17 mouse cellular contexts compared by ENCODE assay signal in genomic region chr2:48733936-48734335, GRCm38 (mm10).
"Had no signal": no experiment of that assay in that cellular context is flagged by ENCODE, and none has a peak within 500 bp of the region (broad histone marks: within the 10 kb centered on the region; RNA-seq: fewer than 3 reads in every experiment).

No protein-coding gene starts in this region.

- H3K27me3 ChIP-seq: limb, embryonic 13.5 days; liver, embryonic 12.5 days; liver, embryonic 15.5 days; midbrain, embryonic 12.5 days; midbrain, embryonic 15.5 days had no signal

- H3K4me1 ChIP-seq: limb, embryonic 10.5 days; limb, embryonic 13.5 days; liver, embryonic 12.5 days; liver, embryonic 15.5 days; midbrain, embryonic 12.5 days; midbrain, embryonic 15.5 days had no signal

- H3K4me2 ChIP-seq: limb, embryonic 13.5 days; liver, embryonic 12.5 days; liver, embryonic 15.5 days; midbrain, embryonic 12.5 days; midbrain, embryonic 15.5 days had no signal

- H3K36me3 ChIP-seq: limb, embryonic 10.5 days; limb, embryonic 13.5 days; liver, embryonic 12.5 days; liver, embryonic 15.5 days; midbrain, embryonic 12.5 days; midbrain, embryonic 15.5 days had no signal

- DNase-seq: layer of hippocampus, adult 9-11 months; liver; thymus, adult 2 months; thymus, postnatal 14 days; thymus, postnatal 4 days had no signal

- H3K4me3 ChIP-seq: layer of hippocampus, adult 2 months; limb, embryonic 10.5 days; limb, embryonic 13.5 days; liver, embryonic 12.5 days; liver, embryonic 15.5 days; midbrain, embryonic 12.5 days; midbrain, embryonic 15.5 days; myocyte had no signal

- H3K9me3 ChIP-seq: limb, embryonic 10.5 days; limb, embryonic 13.5 days; liver, embryonic 12.5 days; liver, embryonic 15.5 days; midbrain, embryonic 12.5 days; midbrain, embryonic 15.5 days had no signal

- ATAC-seq: intestine, postnatal 0 days; liver, embryonic 12.5 days; midbrain, embryonic 15.5 days had no signal

- H3K27ac ChIP-seq: kidney, postnatal 0 days; layer of hippocampus, adult 2 months; limb, embryonic 10.5 days; limb, embryonic 13.5 days; liver, embryonic 12.5 days; liver, embryonic 15.5 days; macrophage; midbrain, embryonic 12.5 days; midbrain, embryonic 15.5 days; stomach, postnatal 0 days had no signal

- H3K9ac ChIP-seq: limb, embryonic 13.5 days; liver, embryonic 12.5 days; liver, embryonic 15.5 days; midbrain, embryonic 12.5 days; midbrain, embryonic 15.5 days had no signal
